Mouse (Mus musculus): ENCODE measurements around the gene Ralgapa2. TPM values are rescaled to one million over a fixed set of nuclear protein-coding genes. Genes with fewer than 3 reads are reported as not detected.

The Ralgapa2 gene
- total and polyA plus RNA-seq, 3 experiments, result 14.5 to 41.3 (median 36.7) TPM

DNA sequence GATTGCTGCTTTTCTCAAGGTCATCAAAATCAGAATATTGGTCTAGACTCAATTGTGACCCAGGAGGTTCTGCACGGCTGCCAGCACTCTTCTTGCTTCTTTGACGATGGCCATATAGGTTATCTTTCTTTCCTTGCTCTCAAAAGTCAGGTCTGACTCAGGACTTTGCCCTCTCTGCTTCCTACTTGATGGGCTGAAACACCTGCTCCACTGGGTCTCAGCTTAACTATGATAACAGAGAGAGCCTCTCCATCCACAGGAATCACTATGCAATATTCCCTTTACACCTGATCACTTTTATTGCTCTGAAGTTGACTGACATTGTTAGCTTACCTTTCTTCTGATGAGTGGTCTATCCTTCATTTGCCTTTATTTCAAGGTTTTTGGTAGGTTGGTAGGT lies 191.5 kb downstream of the Ralgapa2 start:
- Histone ChIP-seq H3K27me3 (ENCODE audit: control insufficient read depth, insufficient read depth, low read length) (no peaks in the 10 kb centered on the region), H3K79me2 (replicated peaks; ENCODE audit: control insufficient read depth, insufficient read depth, low read length) (no peaks in the 10 kb centered on the region), H3K27ac (no peak overlapping the region), H3K36me3 (ENCODE audit: control insufficient read depth, insufficient read depth, low read length) (no peaks in the 10 kb centered on the region; the same call in 1 of the 2 replicates), H3K9ac (ENCODE audit: low read depth, low read length) (no peak overlapping the region), H3K4me3 (no peak overlapping the region), H3K4me1 (ENCODE audit: control insufficient read depth, insufficient read depth, low read length) (no peaks in the 10 kb centered on the region)
- no peak for DNase-seq
- TF ChIP-seq POLR2A (IDR thresholded peaks at IDR 0.05; ENCODE audit: insufficient read depth, low read depth, low read length) (no peak), CTCF (IDR thresholded peaks at IDR 0.05) (no peak), EP300 (IDR thresholded peaks at IDR 0.05; ENCODE audit: insufficient read depth, low read depth, low read length) (no peak)
- 95% methylated on average over 2 of the region's 2 CpGs for WGBS
- intact Hi-C loops (cut with DNase I), result no loop called here

- Histone ChIP-seq H3K36me3 (ENCODE audit: control insufficient read depth, insufficient read depth, low read length) (no peaks in the 10 kb centered on the region; the same call in 1 of the 2 replicates), H3K9ac (ENCODE audit: low read depth, low read length) (no peak overlapping the region), H3K79me2 (replicated peaks; ENCODE audit: control insufficient read depth, insufficient read depth, low read length) (no peaks in the 10 kb centered on the region), H3K4me1 (ENCODE audit: control insufficient read depth, insufficient read depth, low read length) (no peaks in the 10 kb centered on the region; the same call in 1 of the 2 replicates), H3K27me3 (ENCODE audit: control insufficient read depth, insufficient read depth, low read length) (no peaks in the 10 kb centered on the region), H3K27ac (no peak overlapping the region), H3K4me3 (no peak overlapping the region)
- WGBS, result 69% methylated on average over 5 of the region's 5 CpGs
- no peak for DNase-seq
- intact Hi-C loops (cut with DNase I), result no loop called here
- no peak for TF ChIP-seq EP300 (IDR thresholded peaks at IDR 0.05; ENCODE audit: insufficient read depth, low read depth, low read length)
- no peak for TF ChIP-seq POLR2A (IDR thresholded peaks at IDR 0.05; ENCODE audit: insufficient read depth, low read depth, low read length)
- no peak for TF ChIP-seq CTCF (IDR thresholded peaks at IDR 0.05)
Observed at GRCm38 (mm10) chr2:146314751-146315150, 197.4 kb downstream of the Ralgapa2 start.

DNA sequence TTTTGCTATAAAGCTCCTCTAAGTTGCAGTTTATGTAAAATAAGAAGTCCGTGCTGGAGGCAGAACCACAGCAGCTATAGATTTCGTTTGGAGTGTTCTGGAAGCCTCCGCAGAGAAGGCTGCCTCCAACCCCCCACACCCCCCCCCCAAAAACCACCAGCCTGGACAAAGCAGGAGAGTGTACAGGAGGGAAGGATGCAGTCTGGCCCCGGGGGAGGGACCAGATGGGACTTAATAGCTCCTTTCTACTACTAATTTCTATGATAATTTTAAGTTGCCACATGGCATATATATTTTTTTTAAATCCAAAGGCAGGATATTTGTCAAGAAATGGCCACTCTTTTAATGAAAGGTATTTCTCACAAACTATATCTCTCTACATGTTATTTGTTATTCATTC lies 198.3 kb downstream of the Ralgapa2 start:
- Histone ChIP-seq H3K4me3 (no peak overlapping the region), H3K27ac (no peak overlapping the region), H3K9ac (ENCODE audit: low read depth, low read length) (no peak overlapping the region), H3K27me3 (ENCODE audit: control insufficient read depth, insufficient read depth, low read length) (no peaks in the 10 kb centered on the region), H3K36me3 (ENCODE audit: control insufficient read depth, insufficient read depth, low read length) (no peaks in the 10 kb centered on the region; the same call in 1 of the 2 replicates), H3K4me1 (ENCODE audit: control insufficient read depth, insufficient read depth, low read length) (no peaks in the 10 kb centered on the region; the same call in 1 of the 2 replicates), H3K79me2 (replicated peaks; ENCODE audit: control insufficient read depth, insufficient read depth, low read length) (no peaks in the 10 kb centered on the region)
- no peak for TF ChIP-seq POLR2A (IDR thresholded peaks at IDR 0.05; ENCODE audit: insufficient read depth, low read depth, low read length)
- no peak for TF ChIP-seq CTCF (IDR thresholded peaks at IDR 0.05)
- TF ChIP-seq EP300 (IDR thresholded peaks at IDR 0.05; ENCODE audit: insufficient read depth, low read depth, low read length), result no peak
- DNase-seq, result no peak
- intact Hi-C loops (cut with DNase I), result no loop called here
- WGBS, result 91% methylated on average over 4 of the region's 4 CpGs

GRCm38 (mm10) chr2:146310760-146311159 lies 201.4 kb downstream of the Ralgapa2 start:
- TF ChIP-seq EP300 (IDR thresholded peaks at IDR 0.05; ENCODE audit: insufficient read depth, low read depth, low read length), result no peak
- no peak for TF ChIP-seq POLR2A (IDR thresholded peaks at IDR 0.05; ENCODE audit: insufficient read depth, low read depth, low read length)
- no peak for TF ChIP-seq CTCF (IDR thresholded peaks at IDR 0.05)
- Histone ChIP-seq H3K79me2 (replicated peaks; ENCODE audit: control insufficient read depth, insufficient read depth, low read length) (no peaks in the 10 kb centered on the region), H3K4me1 (ENCODE audit: control insufficient read depth, insufficient read depth, low read length) (no peaks in the 10 kb centered on the region; the same call in 1 of the 2 replicates), H3K9ac (ENCODE audit: low read depth, low read length) (no peak overlapping the region), H3K27ac (no peak overlapping the region), H3K4me3 (no peak overlapping the region), H3K27me3 (ENCODE audit: control insufficient read depth, insufficient read depth, low read length) (no peaks in the 10 kb centered on the region), H3K36me3 (ENCODE audit: control insufficient read depth, insufficient read depth, low read length) (no peaks in the 10 kb centered on the region; the same call in 1 of the 2 replicates)
- 76% methylated on average over 3 of the region's 3 CpGs for WGBS
- intact Hi-C loops (cut with DNase I), result no loop called here
- DNase-seq, result no peak

- H3K27ac ChIP-seq, result no peak overlapping the region
- H3K9ac ChIP-seq (ENCODE audit: low read depth, low read length), result no peak overlapping the region
- no peaks in the 10 kb centered on the region; the same call in 1 of the 2 replicates for H3K4me1 ChIP-seq (ENCODE audit: control insufficient read depth, insufficient read depth, low read length)
- H3K27me3 ChIP-seq (ENCODE audit: control insufficient read depth, insufficient read depth, low read length), result no peaks in the 10 kb centered on the region
- no peaks in the 10 kb centered on the region; the same call in 1 of the 2 replicates for H3K36me3 ChIP-seq (ENCODE audit: control insufficient read depth, insufficient read depth, low read length)
- no peaks in the 10 kb centered on the region for H3K79me2 ChIP-seq (replicated peaks; ENCODE audit: control insufficient read depth, insufficient read depth, low read length)
- DNase-seq, result no peak
- intact Hi-C loops (cut with DNase I), result no loop called here
- no peak overlapping the region for H3K4me3 ChIP-seq
- TF ChIP-seq POLR2A (IDR thresholded peaks at IDR 0.05; ENCODE audit: insufficient read depth, low read depth, low read length), result no peak
- TF ChIP-seq EP300 (IDR thresholded peaks at IDR 0.05; ENCODE audit: insufficient read depth, low read depth, low read length), result no peak
- no peak for TF ChIP-seq CTCF (IDR thresholded peaks at IDR 0.05)
- WGBS, result 70% methylated on average over 6 of the region's 6 CpGs
Observed at GRCm38 (mm10) chr2:146310291-146310690, 201.9 kb downstream of the Ralgapa2 start.

- TF ChIP-seq CTCF (IDR thresholded peaks at IDR 0.05), result no peak
- no peak for TF ChIP-seq EP300 (IDR thresholded peaks at IDR 0.05; ENCODE audit: insufficient read depth, low read depth, low read length)
- no peak for TF ChIP-seq POLR2A (IDR thresholded peaks at IDR 0.05; ENCODE audit: insufficient read depth, low read depth, low read length)
- Histone ChIP-seq H3K79me2 (replicated peaks; ENCODE audit: control insufficient read depth, insufficient read depth, low read length) (no peaks in the 10 kb centered on the region), H3K27ac (no peak overlapping the region), H3K36me3 (ENCODE audit: control insufficient read depth, insufficient read depth, low read length) (no peaks in the 10 kb centered on the region), H3K27me3 (ENCODE audit: control insufficient read depth, insufficient read depth, low read length) (no peaks in the 10 kb centered on the region), H3K4me1 (ENCODE audit: control insufficient read depth, insufficient read depth, low read length) (no peaks in the 10 kb centered on the region; the same call in 1 of the 2 replicates), H3K4me3 (no peak overlapping the region), H3K9ac (ENCODE audit: low read depth, low read length) (no peak overlapping the region)
- DNase-seq, result no peak
- WGBS, result 95% methylated on average over 2 of the region's 2 CpGs
- intact Hi-C loops (cut with DNase I), result no loop called here
Observed at GRCm38 (mm10) chr2:146309413-146309812, 202.7 kb downstream of the Ralgapa2 start.
